Mouse (Mus musculus) right cerebral cortex, postnatal 4 days (tissue): ENCODE measurements around the gene Dcaf1.

Experiments used
- DNase-seq: peaks from one replicate; pipeline ENCODE4 v3.0.0-alpha.2; 2022

Dcaf1 gene

DNA sequence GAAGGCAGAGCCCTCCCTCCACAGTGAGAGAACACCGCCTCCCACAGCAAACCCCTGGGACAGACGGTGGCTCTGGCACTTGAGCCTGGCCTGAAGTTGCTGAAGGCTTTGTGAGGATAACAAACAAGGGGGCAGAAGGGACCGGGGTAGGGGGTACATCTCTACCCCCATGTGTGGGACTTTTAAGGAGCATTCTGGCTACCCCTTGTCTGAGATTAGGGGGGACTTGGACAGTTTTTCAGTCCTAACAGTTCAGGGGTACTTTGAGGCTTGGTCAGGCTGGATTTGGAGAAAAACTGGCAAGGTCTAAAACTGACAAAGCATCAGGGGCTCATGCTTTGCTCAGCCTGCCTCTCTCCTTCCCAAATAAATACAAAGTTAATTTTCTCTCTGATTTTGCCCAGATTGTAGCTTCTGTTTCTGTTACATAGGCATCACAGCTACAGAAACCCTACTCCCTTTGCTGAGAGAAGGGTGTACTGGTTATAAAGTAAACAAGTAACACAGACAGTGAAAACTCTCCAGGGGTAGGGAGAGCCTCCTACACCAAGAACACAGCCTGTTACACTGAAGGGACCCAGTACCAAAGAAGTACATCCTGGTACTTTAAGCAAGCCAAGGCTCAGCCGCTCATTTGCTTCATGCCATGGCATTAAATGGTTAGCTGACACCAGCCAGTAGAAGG is 59.5 kb downstream of the Dcaf1 start:
- no peak for DNase-seq

- DNase-seq: no peak
Observed at GRCm38 (mm10) chr9:106882176-106882575, 60.5 kb downstream of the Dcaf1 start.

GRCm38 (mm10) chr9:106883085-106883484 is 61.4 kb downstream of the Dcaf1 start:
- no peak for DNase-seq

DNA sequence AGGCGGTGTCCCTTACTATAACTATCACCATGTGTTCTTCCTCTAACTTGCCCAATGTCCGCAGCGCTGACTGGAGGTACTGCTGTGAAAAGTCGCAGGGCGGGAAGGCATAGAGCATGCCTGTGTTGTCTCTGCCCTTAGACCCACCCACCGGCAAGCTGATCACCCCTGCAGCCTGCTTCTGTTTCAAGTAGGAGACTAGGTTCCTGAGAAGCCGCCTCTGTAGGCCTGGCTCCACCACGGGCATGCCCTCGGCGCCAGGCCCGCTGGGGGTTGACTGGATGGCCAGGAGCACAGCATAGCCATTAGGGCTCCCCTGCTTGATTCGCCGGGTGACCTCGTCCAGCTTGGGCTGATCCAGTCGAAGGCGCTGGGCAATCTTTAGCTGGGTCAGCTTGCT is 62.6 kb downstream of the Dcaf1 start:
- DNase-seq: no peak

GRCm38 (mm10) chr9:106884996-106885900 is 63.6 kb downstream of the Dcaf1 start:
- DNase-seq: peak; percentile 32

- DNase-seq: peak; percentile 55
Observed at GRCm38 (mm10) chr9:106885901-106886731, 64.4 kb downstream of the Dcaf1 start.

GRCm38 (mm10) chr9:106886828-106887702 is 65.4 kb downstream of the Dcaf1 start, which contains the start of gene Rbm15b:
Gene Rbm15b, minus strand, starts transcription at chr9:106887428.
- peak; percentile 98 for DNase-seq

DNA sequence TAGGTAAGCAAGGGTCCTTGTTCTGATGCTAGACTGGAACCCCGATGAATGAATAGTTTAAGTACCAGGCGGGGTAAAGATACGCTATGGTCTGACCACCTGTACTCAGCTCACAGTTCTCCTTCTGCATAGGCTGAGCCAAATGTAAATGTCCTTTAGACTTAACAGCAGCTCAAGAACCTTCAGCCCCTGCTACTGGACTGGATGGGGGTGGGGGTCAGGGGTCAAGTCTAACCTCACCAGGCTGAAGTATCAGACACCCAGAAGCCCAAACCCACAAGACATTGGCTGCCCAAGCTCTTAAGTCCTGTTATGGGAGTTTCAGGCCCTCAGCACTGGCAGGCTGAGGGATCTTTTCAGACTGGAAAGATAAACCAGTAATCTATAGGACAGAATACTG is 66.7 kb downstream of the Dcaf1 start:
- DNase-seq: no peak

GRCm38 (mm10) chr9:106889321-106889720 is 67.6 kb downstream of the Dcaf1 start:
- DNase-seq: no peak

DNA sequence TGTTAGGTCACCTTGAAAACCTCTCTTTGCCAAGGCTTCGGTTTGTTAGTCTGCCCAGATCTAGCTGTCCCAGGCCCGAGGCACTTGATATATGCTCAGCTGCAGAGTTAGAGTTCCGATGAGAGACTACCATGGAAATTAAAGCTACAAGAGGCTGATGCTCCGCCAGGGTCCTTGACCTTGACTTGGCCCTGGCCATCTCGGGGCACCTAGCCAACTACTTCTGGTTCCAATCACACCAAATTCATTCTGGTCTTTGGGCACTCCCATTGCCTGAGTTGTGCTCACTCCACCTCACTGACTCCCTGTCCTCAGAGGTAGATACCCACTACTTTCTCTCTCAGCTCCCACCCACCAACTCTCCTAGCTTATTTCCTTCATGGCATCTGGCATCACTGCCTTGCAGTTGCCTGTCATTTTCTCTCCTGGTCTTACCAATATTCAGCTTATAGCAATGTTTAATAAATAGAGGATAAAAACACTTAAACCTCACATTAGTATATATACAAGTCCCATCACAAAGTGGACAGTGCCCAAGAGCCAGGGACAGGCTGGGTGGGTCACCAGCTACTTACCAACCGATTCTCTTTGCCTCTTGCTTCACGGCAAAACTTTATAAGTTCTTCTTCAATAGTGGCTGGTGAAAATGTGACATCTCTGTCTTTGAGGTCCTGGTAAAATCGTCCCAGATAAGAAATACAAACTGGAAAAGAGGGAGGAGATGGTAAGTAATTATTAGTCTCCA is 69.0 kb downstream of the Dcaf1 start:
- DNase-seq: no peak

GRCm38 (mm10) chr9:106891341-106891741 is 69.7 kb downstream of the Dcaf1 start:
- DNase-seq: no peak

DNA sequence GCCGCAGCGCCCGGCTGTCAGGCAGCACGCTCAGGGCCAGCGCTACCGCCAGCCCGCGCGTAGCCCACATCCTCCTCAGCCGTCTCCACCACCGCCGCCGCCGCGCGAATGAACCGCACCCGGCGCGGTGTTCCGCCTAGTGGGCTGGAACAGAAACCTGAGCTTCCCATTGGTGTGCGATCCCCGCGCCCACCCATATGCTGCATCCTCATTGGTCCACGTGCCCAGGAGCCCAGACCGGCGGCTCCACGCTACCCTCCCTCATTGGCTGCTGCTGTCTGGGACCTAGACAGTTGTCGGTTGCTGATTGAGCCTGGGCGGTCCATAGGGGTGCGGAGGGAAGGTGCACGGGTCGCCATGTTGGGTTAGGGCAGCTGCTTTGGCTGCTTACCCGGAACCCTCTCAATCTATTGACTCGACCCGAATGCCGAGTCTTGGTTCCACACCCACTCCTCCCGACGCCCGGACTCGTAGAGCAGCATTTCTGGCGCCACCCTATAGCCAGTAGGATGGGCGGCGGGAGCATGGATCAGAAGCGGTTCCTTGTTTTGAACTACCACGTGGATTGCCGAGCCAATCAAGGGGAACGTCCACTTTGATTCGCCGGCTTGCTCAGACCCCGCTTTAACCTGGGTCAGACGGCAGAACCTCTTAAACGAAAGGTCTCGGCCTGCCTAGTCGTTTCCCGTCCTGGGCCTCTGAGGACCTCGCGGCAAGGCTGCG is 70.3 kb downstream of the Dcaf1 start, which contains the start of gene Manf:
Gene Manf, minus strand, starts transcription at position 151 of the 723 bp plus-strand sequence.
- peak; percentile 93 for DNase-seq

DNA sequence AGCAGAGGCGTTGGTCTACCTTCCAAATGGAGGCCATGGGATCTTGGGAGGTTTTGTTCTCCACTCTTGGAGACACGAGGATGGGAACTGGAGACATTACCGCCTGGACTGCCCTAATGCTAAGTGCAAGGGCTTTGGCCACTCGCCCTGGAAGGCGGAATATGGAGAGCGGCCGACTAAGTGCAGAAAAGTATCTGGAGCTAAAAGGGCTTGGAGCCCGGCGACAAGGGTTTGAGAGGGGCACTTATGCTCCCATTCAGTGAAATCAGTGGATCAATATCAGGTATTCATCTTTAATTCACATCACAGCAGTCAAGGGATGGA is 70.8 kb downstream of the Dcaf1 start:
- DNase-seq: no peak

- DNase-seq: no peak
Observed at GRCm38 (mm10) chr9:106893327-106893726, 71.7 kb downstream of the Dcaf1 start.

- no peak for DNase-seq
Observed at GRCm38 (mm10) chr9:106898901-106899300, 77.2 kb downstream of the Dcaf1 start.

GRCm38 (mm10) chr9:106901596-106901995 is 79.9 kb downstream of the Dcaf1 start:
- DNase-seq: no peak

GRCm38 (mm10) chr9:106903099-106903790 is 81.6 kb downstream of the Dcaf1 start:
- DNase-seq: no peak

GRCm38 (mm10) chr9:106903791-106904134 is 82.1 kb downstream of the Dcaf1 start:
- no peak for DNase-seq

GRCm38 (mm10) chr9:106906597-106906996 is 84.9 kb downstream of the Dcaf1 start:
- DNase-seq: no peak

DNA sequence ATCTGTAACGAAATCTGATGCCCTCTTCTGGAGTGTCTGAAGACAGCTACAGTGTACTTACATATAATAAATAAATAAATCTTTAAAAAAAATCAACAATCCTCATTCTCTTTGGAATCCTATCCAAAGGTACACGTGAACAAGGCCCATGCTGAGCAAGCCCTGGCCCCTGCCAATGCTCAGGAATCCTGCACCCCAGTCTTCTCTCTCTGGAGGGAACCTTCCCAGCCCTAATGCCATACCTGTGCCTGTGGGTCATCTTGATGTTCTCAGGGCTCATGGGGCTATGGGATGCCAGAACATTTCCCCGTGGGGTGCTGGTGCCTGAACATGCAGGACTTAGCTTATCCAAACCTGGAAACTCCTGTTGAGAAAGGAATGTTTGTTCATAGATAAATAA is 86.5 kb downstream of the Dcaf1 start:
- DNase-seq: no peak
